Mouse (Mus musculus): ENCODE results near the gene Auh.

Auh gene

GRCm38 (mm10) chr13:52929209-52930171, at the start of gene Auh:
Gene Auh (minus strand): TSS chr13:52929681.
- DNase-seq (ENCODE audit: low spot score in 2 of 2) = peak; percentile 52 to 65

GRCm38 (mm10) chr13:52978321-52978981, 49.0 kb upstream of the Auh start:
- DNase-seq (ENCODE audit: low spot score in 2 of 2) = peak in 1 of 2 experiments; percentile 13

GRCm38 (mm10) chr13:52977757-52978156, 48.3 kb upstream of the Auh start:
- DNase-seq (ENCODE audit: low spot score in 2 of 2) = no peak

DNA sequence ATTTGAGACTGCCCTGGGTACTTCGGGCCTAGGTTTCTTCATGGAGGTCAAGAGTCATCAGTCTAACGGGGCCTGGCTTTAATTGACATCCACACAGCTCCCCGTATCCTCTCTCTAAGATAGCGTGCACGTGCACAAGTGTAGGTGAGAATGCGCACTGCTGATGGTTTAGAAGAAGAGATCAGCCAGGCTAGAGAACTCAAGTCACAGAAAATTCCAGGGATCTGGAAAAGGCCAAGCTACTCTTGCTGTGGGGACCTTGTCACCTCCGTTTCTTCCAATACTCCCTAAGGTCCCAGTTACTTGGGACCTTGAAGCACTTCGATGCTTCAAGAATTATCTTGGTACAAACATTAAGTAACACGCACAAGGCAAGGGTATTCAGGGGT, 47.7 kb upstream of the Auh start:
- no peak for DNase-seq (ENCODE audit: low spot score in 2 of 2)

- no peak for DNase-seq (ENCODE audit: low spot score in 2 of 2)
Measured at GRCm38 (mm10) chr13:52976510-52977220, 47.2 kb upstream of the Auh start.

DNA sequence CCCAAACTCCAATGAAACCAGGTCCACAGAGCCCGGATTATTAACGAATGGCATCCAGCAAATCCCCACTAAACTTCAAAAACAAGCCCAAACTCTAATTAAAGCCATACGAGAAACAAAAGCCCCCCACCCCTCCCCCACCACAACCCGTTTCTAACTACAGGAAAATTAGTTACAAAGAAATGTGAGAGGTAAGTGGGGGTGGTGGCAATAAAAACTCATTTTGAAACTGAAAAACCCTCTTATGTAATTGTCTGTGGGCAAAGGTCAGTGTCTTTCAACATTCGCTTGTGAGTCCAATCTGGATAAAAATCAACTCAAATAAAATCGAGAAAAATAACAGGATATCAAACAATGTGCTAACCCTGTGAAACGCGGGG, 46.6 kb upstream of the Auh start:
- no peak for DNase-seq (ENCODE audit: low spot score in 2 of 2)

GRCm38 (mm10) chr13:52974676-52975075, 45.2 kb upstream of the Auh start:
- no peak for DNase-seq (ENCODE audit: low spot score in 2 of 2)

GRCm38 (mm10) chr13:52973427-52973826, 43.9 kb upstream of the Auh start:
- DNase-seq (ENCODE audit: low spot score in 2 of 2) = no peak

DNA sequence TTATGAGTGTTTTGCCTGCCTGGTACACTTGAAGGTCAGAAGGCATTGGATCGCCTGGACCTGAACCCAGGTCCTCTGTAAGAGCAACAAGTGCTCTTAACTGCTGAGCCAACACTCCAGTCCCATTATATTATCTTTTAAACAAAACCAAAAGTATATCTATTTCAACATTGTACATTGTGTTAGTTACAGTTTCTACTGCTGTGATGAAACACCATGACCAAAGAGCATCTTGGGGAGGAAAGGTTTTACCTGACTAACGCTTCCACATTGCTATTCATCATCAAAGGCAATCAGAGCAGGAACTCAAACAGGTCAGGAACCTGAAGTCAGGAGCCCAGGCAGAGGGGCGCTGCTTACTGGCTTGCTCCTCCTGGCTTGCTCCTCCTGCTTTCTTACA, 43.1 kb upstream of the Auh start:
- DNase-seq (ENCODE audit: low spot score in 2 of 2) = no peak

- DNase-seq (ENCODE audit: low spot score in 2 of 2) = no peak
Measured at GRCm38 (mm10) chr13:52970876-52971275, 41.4 kb upstream of the Auh start.

DNA sequence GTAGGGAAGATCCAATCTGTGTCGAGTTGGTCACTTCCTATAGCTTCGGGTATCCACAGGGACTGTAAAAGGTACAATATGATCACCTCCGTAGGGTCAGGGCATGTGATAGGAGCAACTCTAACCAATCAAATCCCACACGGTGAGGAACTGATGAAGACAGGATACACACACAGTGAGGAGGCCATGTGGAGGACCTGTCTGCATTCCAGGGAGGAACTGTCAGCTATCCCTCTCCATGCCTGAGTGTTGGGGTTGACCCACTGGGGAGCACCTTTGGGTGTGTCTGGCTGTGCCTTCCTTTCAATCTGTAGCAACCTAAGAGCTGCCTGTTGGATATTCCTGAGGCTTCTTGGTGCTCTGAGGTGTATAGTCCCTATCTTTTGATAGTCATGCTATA, 33.4 kb upstream of the Auh start:
- DNase-seq (ENCODE audit: low spot score in 2 of 2) = no peak

DNA sequence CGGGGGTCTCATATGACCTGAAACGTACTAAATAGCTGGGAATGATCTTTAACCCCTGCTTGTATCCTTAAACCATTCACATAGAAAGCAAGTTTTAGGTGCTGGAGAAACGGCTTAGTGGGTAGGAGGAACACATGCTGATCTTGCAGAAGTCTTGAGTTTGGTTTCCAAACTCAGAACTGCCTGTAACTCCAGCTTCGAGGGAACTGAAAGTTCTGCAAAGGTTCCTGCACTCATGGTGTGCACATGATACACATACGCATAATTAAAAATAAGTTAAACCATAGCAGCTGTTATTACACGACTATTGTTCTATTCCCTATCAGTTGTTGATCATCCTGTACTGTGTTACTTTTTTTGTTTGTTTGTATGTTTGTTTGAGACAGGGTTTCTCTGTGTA, 32.9 kb upstream of the Auh start:
- DNase-seq (ENCODE audit: low spot score in 2 of 2) = no peak

DNA sequence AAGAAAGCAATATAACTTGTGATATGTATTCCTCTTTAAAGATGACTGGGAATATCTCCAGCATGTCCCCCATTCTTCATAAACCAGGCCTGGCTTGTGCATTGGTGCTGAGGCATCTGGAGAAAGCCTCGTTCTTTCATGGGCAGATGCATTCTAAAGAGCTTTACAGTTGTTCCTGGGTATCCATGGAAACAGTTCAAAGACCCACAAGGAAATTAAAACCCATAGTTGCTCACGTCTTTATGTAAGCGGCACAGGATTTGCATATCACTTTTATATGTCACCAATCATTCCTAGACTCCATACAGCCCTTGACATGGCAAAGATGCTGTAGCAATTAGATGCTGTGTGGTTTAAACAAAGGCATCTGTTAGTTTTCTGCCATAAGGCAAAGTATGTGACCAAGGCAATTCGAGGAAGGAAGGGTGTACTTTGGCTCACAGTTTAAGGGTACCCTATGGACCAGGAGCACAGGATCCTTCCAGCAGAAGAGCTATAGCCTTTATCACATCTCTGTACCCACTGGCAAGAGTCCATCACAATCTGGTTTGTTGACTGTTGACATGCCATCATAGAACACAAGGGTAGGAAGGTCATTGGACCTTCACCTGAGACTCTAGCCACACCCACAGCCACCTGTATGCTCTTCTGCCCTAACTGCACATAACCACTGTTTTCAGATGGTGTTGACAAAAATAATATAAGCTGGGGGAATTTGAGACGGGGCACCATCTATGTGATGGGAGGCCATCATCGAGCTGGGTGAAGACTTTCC, 24.5 kb upstream of the Auh start:
- no peak for DNase-seq (ENCODE audit: low spot score in 2 of 2)

- no peak for DNase-seq (ENCODE audit: low spot score in 2 of 2)
Measured at GRCm38 (mm10) chr13:52949211-52949610, 19.7 kb upstream of the Auh start.

GRCm38 (mm10) chr13:52947545-52947944, 18.1 kb upstream of the Auh start:
- DNase-seq (ENCODE audit: low spot score in 2 of 2) = no peak

DNA sequence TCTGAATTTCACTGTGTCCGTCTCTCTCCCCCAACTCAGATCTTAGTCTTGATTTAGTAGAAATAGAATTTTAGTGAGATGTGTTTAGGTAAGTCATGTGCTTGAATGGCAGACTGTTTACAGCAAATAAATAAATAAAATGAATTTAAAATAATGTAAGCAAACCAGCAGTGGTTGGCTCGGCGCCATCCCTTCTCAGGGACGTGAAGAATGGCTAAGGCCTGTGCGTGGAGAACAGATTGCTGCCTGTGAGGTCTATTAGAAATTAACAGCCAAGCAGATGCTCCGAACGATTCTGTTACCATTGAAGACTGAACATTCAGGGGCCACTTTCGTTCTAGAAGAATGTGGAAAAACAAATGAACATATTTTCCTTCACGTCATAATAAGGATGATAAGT, 16.3 kb upstream of the Auh start:
- DNase-seq (ENCODE audit: low spot score in 2 of 2) = no peak

- DNase-seq (ENCODE audit: low spot score in 2 of 2) = no peak
Measured at GRCm38 (mm10) chr13:52944116-52944515, 14.6 kb upstream of the Auh start.

DNA sequence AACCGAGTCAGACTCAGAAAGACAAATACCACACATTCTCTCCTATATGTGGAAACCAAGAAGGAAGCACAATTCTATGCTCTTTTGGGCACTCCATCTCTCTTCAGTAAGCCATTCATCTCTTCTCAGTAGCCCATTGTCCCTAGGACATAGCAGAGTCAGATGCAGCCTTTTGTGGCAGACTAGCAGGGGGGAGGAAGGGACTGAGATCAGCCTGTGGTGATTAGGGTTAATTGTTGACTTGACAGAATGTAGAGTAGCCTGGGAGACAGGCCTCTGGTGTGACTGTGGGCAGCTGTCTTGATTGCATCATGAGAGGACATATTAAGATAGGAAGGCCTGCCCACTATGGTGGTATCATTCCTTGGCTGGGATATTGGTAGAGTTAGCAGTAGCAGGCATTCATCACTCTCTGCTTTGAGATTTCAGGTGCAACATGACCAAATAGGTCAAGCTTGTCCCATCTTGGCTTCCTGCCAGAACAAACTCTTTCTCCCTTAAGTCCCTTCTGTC, 13.5 kb upstream of the Auh start:
- DNase-seq (ENCODE audit: low spot score in 2 of 2) = no peak

GRCm38 (mm10) chr13:52940956-52941355, 11.5 kb upstream of the Auh start:
- DNase-seq (ENCODE audit: low spot score in 2 of 2) = no peak

- no peak for DNase-seq (ENCODE audit: low spot score in 2 of 2)
Measured at GRCm38 (mm10) chr13:52930582-52930981, 1.1 kb upstream of the Auh start.

DNA sequence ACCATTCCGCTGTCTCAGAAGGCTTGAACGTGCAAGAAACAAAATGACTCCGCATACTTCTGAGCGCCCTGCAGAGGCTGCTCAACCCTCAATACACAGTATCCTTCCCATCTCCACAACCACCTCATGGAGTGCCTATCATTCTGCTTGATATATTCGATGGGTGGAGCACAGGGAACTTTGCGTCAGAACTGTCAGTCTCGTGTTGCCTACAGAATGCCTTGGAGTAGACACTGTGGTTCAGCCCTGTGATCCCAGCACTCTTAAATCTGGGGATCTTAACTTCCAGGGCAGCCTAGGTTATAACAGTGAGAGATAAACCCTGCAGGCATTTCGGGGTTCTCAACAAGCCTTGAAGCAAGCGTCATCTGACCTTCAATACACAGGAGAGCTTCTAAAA, 1.1 kb downstream of the Auh start:
- DNase-seq (ENCODE audit: low spot score in 2 of 2) = no peak

DNA sequence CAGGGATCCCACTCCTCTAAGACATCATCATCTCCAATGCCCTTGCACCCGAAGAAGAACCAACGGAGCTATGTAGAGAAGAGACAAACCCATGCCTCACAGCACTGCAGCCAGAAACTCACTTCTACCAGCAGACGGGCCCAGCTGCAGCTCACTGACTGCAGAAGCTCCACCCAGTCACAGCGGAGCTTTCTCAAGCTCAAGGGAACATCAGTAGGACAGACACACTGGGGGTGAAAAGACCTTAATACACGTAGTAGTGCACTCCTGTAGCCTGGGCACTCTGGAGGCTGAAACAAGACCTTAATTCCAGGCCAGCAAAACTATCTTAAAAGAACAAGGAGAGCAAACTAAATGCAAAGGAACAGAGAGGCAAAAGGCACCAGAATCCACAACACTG, 5.0 kb downstream of the Auh start:
- no peak for DNase-seq (ENCODE audit: low spot score in 2 of 2)

All from frontal cortex, postnatal 25 days (tissue).